Mouse (Mus musculus) spleen, adult 2 months (tissue): ENCODE results near the gene Zfp777.

ENCODE experiments used
- CTCF ChIP-seq: fragments of 200-500 bp; IDR thresholded peaks from 2 replicates; pipeline ENCODE4 v1.5.1; 2011; ENCODE audit warnings: mild to moderate bottlenecking, inconsistent platforms; ENCODE audit not compliant: insufficient read depth, insufficient read length, insufficient replicate concordance; ENCODE audit errors: extremely low read depth
- POLR2A ChIP-seq: fragments of 200-500 bp; IDR thresholded peaks from 2 replicates; pipeline ENCODE4 v1.6.1; 2011; ENCODE audit warnings: low read depth, low read length, inconsistent platforms

GRCm38 (mm10) chr6:48016090-48016521, 32.6 kb downstream of the Zfp777 start:
- TF ChIP-seq POLR2A (no peak), CTCF (peak; percentile 87)
